Mouse (Mus musculus) right cerebral cortex, adult 2 months (tissue): ENCODE data around the gene Dpep3.
"Not testable (repeated sequence)": the region's sequence is repeated elsewhere in the genome, so short reads cannot be mapped to it uniquely, and the experiment has no call there.

Experiments used
- DNase-seq, 2 experiments: peaks; one replicate each; pipeline ENCODE4 v3.0.0; 2021 to 2022; ENCODE audit warnings: low spot score in 2 of 2

The Dpep3 gene

DNA sequence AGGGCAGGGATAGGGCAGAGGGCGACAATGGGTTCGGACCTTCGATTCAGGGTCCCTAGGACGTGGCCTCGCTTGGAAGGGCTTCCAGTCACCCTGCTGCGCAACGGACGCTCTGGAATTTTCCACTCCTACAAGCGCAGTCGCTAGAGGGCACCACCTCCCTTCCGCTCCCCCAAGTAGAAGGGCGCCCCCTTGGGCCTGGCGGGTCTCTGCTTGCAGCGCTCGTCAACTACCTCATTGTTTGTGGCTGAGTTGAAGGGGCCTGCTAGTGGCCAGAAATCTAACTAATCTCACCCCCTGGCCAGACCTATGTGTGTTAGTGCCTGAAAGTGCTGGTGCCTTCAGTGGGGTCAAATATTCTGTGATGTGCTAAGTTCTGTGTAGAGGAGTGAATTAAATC, at the start of gene Dpep3:
Dpep3 (minus strand) TSS at position 105 of the 400 bp plus-strand sequence.
- no peak for DNase-seq

DNA sequence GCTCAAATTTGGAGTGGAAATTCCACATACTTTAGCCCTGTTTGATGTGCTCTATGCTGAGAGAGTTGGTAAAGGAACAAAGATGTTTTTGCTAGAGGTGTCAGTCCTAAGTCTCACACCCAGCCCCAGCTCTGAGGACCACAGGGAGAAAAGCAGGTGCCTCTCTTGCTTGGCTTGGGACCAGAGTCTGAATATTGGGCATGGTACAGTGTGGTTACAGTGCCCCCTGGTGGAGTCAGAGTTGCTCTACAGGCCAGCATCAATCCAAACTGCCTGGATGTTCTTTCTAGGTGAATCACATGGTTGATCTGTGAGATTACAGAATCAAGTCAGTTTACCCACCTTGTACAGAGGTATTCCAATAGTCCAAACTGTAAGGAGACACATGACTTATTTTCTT, 43.3 kb upstream of the Dpep3 start:
- peak; percentile 82 to 84 for DNase-seq

GRCm38 (mm10) chr8:106018039-106018438, 38.8 kb upstream of the Dpep3 start:
- DNase-seq = no peak

GRCm38 (mm10) chr8:106017130-106017529, 37.9 kb upstream of the Dpep3 start:
- DNase-seq = no peak

DNA sequence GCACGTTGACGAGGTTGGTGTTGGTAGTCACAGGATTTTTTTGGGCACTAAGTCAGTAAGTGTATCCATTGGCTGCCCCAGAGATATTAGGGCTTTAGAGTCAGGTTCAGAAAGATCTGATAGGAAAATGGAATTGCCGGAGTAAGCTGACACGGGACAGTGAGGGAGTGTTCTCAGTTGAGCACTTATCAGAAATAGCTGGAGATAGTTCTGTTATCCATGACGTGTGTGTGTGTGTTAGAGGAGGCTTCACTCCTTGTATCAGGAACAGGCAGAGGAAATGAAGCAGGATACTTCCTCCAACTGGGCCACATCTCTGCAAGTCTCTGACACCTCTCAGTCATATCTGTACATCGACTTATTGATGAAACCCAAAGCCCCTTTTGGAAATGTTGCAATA, 37.1 kb upstream of the Dpep3 start:
- DNase-seq = no peak

DNA sequence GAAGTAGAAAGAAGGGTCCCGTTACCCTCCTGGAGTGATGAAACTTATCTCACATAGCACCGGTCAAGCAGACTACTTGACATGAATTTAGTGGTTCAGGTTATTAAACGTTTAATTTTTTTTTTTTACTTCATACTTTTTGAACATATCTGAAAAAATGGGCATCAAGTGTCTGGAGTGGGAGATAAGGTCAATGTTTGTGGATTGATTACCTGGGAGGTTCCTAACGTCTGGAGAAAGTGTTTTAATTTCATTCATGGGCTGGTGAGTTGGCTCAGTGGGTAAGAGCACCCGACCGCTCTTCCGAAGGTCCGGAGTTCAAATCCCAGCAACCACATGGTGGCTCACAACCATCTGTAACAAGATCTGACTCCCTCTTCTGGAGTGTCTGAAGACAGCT, 33.0 kb upstream of the Dpep3 start:
- DNase-seq = not testable (repeated sequence)

DNA sequence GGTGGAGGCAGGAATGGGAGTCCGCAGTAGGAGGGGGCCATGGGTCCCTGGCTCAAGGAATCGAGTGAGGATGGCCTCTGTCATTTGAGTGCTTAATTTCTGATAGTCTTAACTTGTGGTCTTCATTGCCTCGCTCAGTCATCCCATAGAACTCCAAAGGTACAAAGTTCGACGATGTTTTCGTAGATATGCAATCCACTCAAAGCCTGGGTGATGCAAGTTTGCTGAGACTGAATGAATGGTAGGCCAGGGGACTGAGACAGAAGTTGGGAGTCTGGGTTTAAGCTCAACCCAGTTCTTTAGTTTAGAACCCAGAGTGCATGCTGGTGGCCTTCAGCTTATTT, 32.4 kb upstream of the Dpep3 start, which contains the start of gene Ddx28:
Ddx28 (minus strand) TSS at position 240 of the 344 bp plus-strand sequence.
- DNase-seq = no peak

- DNase-seq = peak; percentile 97
These were observed 31.8 kb upstream of the Dpep3 start for GRCm38 (mm10) chr8:106010748-106011642.

DNA sequence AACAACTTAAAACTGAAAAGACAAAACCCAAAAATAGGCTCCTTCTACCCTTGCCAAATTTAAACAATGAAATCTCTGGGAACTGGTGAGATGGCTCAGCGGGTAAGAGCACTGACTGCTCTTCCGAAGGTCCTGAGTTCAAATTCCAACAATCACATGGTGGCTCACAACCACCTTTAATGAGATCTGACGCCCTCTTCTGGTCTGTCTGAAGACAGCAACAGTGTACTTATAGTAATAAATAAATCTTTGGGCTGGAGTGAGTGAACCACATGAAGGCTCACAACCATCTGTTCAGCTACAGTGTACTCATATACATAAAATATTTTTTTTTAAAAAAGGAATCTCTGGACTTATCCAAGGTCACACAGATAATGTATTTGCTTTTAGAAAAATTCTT, 28.7 kb upstream of the Dpep3 start:
- DNase-seq = not testable (repeated sequence)

GRCm38 (mm10) chr8:106007135-106007534, 27.9 kb upstream of the Dpep3 start:
- no peak for DNase-seq

- no peak for DNase-seq
These were observed 27.2 kb upstream of the Dpep3 start for GRCm38 (mm10) chr8:106006413-106006812.

DNA sequence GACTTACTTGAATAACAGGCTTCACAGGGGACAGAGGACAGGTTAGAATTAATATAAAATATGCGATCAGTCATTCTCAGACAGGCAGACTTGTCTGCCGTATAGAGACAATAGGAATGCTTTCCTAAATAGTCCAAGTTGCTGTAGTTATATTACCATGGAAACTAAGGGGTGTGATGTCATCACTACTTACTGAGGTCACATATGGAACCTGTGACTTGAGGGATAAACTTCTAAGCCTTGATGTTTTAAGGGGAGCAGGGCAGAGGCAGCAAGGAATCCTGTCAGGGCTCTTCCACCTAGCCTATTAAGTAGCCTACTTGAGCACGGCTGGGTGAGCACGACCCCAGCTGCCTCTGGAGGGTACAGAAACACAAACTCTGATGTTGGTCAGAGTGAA, 26.6 kb upstream of the Dpep3 start, which contains the start of gene Dpep2nb:
Dpep2nb (minus strand) TSS at position 101 of the 400 bp plus-strand sequence.
- DNase-seq = no peak

DNA sequence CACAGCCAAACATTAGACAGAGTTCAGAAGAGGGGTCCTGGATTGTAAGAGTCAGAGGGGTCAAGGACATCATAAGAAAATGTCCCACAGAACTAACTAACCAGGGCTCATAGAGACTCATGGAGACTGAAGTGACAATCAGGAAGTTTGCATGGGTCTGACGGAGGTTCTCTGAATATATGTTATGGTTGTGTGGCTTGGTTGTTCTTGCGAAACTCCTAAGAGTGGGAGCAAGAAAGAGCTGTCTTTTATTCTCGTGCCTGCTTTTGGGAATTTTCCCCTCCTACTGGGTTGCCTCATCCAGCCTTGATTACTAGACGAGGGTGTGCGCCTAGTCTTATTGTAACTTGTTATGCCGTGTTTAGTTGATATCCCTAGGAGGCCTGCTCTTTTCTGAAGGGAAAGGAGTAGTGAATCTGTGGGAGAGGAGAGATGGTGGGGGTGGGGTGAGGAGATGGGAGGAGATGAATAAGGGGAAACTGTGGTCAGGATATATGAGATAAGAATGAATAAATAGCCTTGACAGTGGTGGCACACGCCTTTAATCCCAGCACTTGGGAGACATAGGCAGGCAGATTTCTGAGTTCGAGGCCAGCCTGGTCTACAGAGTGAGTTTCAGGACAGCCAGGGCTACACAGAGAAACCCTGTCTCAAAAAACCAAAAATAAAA, 25.4 kb upstream of the Dpep3 start:
- no peak for DNase-seq

DNA sequence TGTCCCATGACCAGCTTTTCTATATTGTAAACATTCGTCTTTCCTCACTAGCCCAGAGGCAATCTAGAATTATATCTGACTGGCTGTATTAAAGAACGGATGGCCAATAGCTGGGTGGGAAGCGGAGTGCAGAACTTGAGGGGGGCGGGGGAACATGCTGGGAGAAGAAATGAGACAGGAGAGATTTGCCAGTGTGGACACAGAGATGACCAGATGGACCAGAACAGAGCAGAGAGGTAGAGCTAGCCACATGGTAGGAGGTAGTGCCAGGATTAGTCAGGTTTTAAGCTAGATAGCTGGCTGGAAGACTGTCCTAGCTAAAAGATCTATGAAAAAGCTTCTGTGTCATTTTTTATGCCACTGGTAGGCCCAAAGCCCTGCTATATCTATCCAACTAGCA, 22.7 kb upstream of the Dpep3 start:
- DNase-seq = no peak

GRCm38 (mm10) chr8:105998971-105999370, 19.7 kb upstream of the Dpep3 start:
- no peak for DNase-seq

- no peak for DNase-seq
These were observed 17.1 kb upstream of the Dpep3 start for GRCm38 (mm10) chr8:105996359-105996758.

GRCm38 (mm10) chr8:105993226-105993625, 14.0 kb upstream of the Dpep3 start:
- no peak for DNase-seq

GRCm38 (mm10) chr8:105992499-105992898, 13.3 kb upstream of the Dpep3 start:
- no peak for DNase-seq

DNA sequence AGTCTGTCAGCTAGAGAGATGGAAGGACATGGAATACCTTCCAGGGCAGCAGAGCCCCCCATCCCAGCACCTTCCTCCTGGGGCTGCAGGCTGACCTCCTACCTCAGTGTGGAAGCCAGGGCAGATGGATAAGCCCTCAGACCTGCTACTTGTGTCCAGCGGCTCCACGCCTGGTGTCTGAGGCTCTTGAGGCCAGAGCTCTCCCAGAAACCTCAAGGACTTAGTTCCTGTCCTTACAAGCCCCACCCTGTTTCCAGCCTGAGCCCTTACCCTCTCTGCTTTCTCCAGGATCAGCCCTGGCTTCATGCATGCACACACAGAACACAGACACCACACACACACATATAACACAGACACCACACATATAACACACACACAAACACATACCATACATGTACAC, 12.3 kb upstream of the Dpep3 start:
- no peak for DNase-seq

DNA sequence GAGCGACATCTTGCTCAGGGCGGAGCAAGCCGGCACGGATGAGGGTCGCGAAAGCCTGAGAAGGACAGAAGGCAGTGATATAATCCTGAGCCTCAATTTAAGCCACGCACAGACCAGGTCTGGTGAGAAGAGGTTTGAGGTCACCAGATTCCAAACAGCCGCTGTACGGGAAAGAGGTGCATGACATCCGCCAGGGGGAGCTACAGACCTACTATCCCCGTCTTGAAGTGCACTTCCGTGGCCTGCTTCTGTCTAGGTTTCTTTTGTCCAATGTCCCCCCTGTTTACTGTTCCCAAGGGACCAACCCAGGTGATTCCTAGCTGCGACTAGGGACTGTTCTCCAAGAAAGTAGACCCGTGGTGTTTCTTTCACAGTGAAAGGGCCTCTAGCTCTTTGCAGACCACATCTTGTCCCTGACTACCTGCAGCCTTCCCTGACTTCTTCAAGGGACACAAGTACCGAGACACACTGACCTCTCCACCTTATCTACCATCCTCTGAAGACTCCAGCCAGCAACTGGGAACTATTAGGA, 11.7 kb upstream of the Dpep3 start, which contains the start of gene Dus2:
Dus2 (plus strand) TSS at position 482 of the 532 bp plus-strand sequence.
- DNase-seq = peak; percentile 62 to 70

- no peak for DNase-seq
These were observed 9.3 kb upstream of the Dpep3 start for GRCm38 (mm10) chr8:105988546-105988945.

- DNase-seq = not testable (repeated sequence)
These were observed 4.2 kb upstream of the Dpep3 start for GRCm38 (mm10) chr8:105983406-105983805.

- DNase-seq = no peak
These were observed 1.9 kb upstream of the Dpep3 start for GRCm38 (mm10) chr8:105981146-105981545.
